Mouse (Mus musculus): ENCODE measurements around the gene Gpn2. TPM values are rescaled to one million over a fixed set of nuclear protein-coding genes. Genes with fewer than 3 reads are reported as not detected.
A peak's percentile ranks its signal among the peaks of the same experiment; 100 is the strongest.

The Gpn2 gene
- total and polyA plus RNA-seq, 2 experiments from 2014 or later: 16.9 to 32.2 TPM

DNA sequence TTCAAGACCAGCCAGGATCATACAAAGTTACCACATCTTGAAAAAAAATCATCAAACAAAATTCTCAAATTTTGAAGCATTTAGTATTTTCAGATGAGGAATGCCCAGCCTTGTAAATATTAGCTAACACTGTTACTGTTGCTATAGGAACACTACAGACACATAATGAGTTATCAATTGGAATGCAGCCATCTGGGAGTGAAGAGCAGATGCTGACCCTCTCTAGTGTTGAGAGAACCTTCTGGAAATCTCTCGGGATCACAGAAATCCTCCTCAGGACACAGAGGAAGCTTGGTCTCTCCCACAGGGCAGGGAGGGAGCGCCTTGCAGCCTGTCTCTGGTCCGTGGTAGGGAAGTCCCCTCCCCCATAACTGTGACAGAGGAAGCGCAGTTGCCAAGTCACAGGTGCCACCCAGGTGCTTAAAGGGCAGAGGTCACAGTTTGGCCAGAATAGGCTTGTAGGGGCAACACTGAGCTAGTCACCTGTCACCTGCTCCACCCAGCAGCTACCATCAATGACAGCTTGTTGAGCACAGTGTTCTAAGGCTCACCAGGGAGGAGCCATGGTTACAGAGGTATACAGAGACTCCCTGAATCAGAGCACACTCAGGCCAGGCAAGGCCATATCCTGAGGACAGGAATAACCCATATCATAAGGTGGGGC, 35.4 kb downstream of the Gpn2 start:
- Histone ChIP-seq H3K4me3 (ENCODE audit: low read length) (no peak overlapping the region), H3K9ac (replicated peaks; ENCODE audit: low read length) (no peak overlapping the region), H3K36me3 (ENCODE audit: insufficient read depth, low read length) (peaks cover 6% of the 10 kb centered on the region; the same call in 1 of the 2 replicates), H3K27me3 (ENCODE audit: insufficient read depth, low read length) (no peaks in the 10 kb centered on the region), H3K9me3 (ENCODE audit: low read length) (no peaks in the 10 kb centered on the region), H3K4me1 (ENCODE audit: insufficient read depth, low read length) (no peaks in the 10 kb centered on the region), H3K27ac (no peak overlapping the region), H3K4me2 (ENCODE audit: low read depth, low read length) (no peak overlapping the region)
- TF ChIP-seq CTCF (IDR thresholded peaks at IDR 0.05; ENCODE audit: low read depth): no peak
- WGBS: 74% methylated on average over 4 of the region's 4 CpGs
- ATAC-seq: no peak
- DNase-seq (ENCODE audit: low spot score): no peak

DNA sequence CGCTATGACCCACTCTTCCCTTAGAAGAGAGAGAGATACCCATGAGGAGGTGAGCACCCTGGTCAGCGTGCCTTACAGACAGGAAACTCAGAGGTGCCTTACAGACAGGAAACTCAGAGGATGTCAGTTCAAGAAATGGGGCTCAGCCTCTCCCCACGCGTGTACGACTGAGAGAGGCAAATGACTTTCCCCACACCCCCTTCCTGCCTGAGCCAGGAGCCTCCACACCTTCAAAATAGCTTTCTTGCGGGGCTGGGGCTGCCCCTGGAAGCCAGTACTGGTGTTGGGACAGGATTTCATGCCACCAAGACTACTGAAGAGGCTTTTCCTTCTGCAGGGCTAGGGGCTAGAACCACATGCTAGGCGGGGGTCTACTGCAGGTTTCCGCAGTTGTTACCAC, 36.5 kb downstream of the Gpn2 start:
- ATAC-seq (no peak), DNase-seq (ENCODE audit: low spot score) (no peak)
- no peak for TF ChIP-seq CTCF (IDR thresholded peaks at IDR 0.05; ENCODE audit: low read depth)
- Histone ChIP-seq H3K4me2 (ENCODE audit: low read depth, low read length) (no peak overlapping the region), H3K9ac (replicated peaks; ENCODE audit: low read length) (no peak overlapping the region), H3K4me3 (ENCODE audit: low read length) (no peak overlapping the region), H3K9me3 (ENCODE audit: low read length) (no peaks in the 10 kb centered on the region), H3K27ac (no peak overlapping the region), H3K36me3 (ENCODE audit: insufficient read depth, low read length) (peaks cover 12% of the 10 kb centered on the region; the same call in 1 of the 2 replicates), H3K4me1 (ENCODE audit: insufficient read depth, low read length) (no peaks in the 10 kb centered on the region), H3K27me3 (ENCODE audit: insufficient read depth, low read length) (no peaks in the 10 kb centered on the region)
- 91% methylated on average over 8 of the region's 8 CpGs for WGBS

DNA sequence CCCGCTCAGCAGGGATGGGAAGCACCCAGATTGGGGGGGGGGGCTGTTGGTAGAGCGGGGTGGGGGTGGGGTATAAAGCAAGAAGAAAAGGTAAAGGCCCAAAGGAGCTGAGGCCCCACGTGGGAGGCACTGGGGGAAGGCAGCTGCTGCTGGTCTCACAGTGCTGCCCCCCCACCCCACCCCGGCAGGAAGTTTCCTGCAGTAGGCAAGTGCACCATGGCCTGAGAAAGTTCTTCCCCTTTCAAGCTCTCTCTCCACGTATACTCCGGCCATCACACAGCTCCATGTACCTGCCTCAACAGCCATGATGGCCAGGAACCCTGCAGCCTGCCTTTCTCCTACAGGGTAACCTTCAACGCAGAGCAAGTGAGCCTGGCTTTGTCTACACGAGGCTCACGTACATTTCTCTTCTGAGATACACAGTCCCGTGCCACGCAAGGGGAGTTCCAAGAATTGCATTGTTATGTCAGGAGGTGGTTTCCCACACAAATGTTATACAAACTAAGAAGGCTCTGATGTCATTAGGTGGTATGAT, 38.1 kb downstream of the Gpn2 start:
- 85% methylated on average over 11 of the region's 11 CpGs for WGBS
- no peaks in the 10 kb centered on the region for H3K9me3 ChIP-seq (ENCODE audit: low read length)
- ATAC-seq: no peak

DNA sequence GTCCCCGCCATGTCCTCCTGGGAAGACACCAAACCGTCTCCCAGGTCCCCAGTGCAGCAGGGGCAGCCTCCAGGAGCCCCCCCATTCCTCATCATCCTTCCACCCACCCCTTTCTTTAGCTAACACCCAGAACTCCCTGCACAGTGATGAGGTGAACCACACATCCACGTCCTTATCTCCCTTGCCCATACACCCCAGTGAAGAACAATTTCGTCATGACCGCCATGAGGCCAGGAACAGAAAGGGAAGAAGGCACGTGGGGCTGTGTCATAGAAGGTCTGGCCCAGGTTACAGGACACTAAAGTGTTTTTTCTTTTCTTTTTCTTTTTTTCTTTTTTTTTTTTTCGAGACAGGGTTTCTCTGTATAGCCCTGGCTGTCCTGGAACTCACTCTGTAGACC, 40.7 kb downstream of the Gpn2 start:
- TF ChIP-seq CTCF (IDR thresholded peaks at IDR 0.05; ENCODE audit: low read depth): no peak
- WGBS: 91% methylated on average over 7 of the region's 7 CpGs
- DNase-seq (ENCODE audit: low spot score) (no peak), ATAC-seq (no peak)
- no peak overlapping the region for H3K27ac ChIP-seq
- no peaks in the 10 kb centered on the region for H3K27me3 ChIP-seq (ENCODE audit: insufficient read depth, low read length)
- H3K9me3 ChIP-seq (ENCODE audit: low read length): no peaks in the 10 kb centered on the region
- H3K9ac ChIP-seq (replicated peaks; ENCODE audit: low read length): no peak overlapping the region
- no peaks in the 10 kb centered on the region for H3K4me1 ChIP-seq (ENCODE audit: insufficient read depth, low read length)
- H3K4me3 ChIP-seq (ENCODE audit: low read length): no peak overlapping the region
- no peak overlapping the region for H3K4me2 ChIP-seq (ENCODE audit: low read depth, low read length)
- peaks cover 12% of the 10 kb centered on the region; the same call in 1 of the 2 replicates for H3K36me3 ChIP-seq (ENCODE audit: insufficient read depth, low read length)

More for the DNA sequence above, 38.1 kb downstream of the Gpn2 start:
- TF ChIP-seq CTCF (IDR thresholded peaks at IDR 0.05; ENCODE audit: low read depth): no peak
- Histone ChIP-seq H3K4me1 (ENCODE audit: insufficient read depth, low read length) (no peaks in the 10 kb centered on the region), H3K4me3 (ENCODE audit: low read length) (no peak overlapping the region), H3K9ac (replicated peaks; ENCODE audit: low read length) (no peak overlapping the region), H3K27me3 (ENCODE audit: insufficient read depth, low read length) (no peaks in the 10 kb centered on the region), H3K4me2 (ENCODE audit: low read depth, low read length) (no peak overlapping the region), H3K27ac (no peak overlapping the region), H3K36me3 (ENCODE audit: insufficient read depth, low read length) (peaks cover 12% of the 10 kb centered on the region; the same call in 1 of the 2 replicates)
- no peak for DNase-seq (ENCODE audit: low spot score)

DNA sequence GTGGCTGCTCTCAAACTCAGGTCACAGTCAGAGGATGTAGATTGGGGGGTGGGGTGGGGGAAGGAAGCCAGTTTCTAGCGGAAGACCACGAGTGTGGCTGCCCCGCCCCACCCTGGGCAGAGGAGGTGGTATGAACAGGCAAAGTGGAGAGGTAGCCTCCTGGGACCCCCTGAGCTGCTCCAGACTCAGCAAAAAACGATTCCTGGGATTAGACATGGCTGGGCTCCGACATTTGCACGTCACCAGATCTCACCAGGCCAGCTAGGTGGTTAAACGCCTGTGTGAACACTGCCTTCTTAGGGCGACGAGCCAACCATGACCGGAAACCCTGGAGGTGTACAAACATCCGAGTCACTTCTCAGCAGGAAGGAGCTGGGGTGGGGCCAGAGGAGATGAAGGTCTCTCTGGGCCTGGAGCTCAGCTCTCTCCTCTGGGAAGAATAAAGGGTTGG, 41.5 kb downstream of the Gpn2 start:
- no peak overlapping the region for H3K27ac ChIP-seq
- no peak overlapping the region for H3K4me2 ChIP-seq (ENCODE audit: low read depth, low read length)
- H3K9ac ChIP-seq (replicated peaks; ENCODE audit: low read length): no peak overlapping the region
- no peak overlapping the region for H3K4me3 ChIP-seq (ENCODE audit: low read length)
- DNase-seq (ENCODE audit: low spot score): no peak
- no peaks in the 10 kb centered on the region for H3K27me3 ChIP-seq (ENCODE audit: insufficient read depth, low read length)
- no peaks in the 10 kb centered on the region for H3K9me3 ChIP-seq (ENCODE audit: low read length)
- peaks cover 5% of the 10 kb centered on the region; the same call in 1 of the 2 replicates for H3K4me1 ChIP-seq (ENCODE audit: insufficient read depth, low read length)
- TF ChIP-seq CTCF (IDR thresholded peaks at IDR 0.05; ENCODE audit: low read depth): no peak
- ATAC-seq: peak; percentile 5; the same call in 1 of the 2 replicates
- peaks cover 12% of the 10 kb centered on the region; the same call in 1 of the 2 replicates for H3K36me3 ChIP-seq (ENCODE audit: insufficient read depth, low read length)
- WGBS: 48% methylated on average over 11 of the region's 11 CpGs

DNA sequence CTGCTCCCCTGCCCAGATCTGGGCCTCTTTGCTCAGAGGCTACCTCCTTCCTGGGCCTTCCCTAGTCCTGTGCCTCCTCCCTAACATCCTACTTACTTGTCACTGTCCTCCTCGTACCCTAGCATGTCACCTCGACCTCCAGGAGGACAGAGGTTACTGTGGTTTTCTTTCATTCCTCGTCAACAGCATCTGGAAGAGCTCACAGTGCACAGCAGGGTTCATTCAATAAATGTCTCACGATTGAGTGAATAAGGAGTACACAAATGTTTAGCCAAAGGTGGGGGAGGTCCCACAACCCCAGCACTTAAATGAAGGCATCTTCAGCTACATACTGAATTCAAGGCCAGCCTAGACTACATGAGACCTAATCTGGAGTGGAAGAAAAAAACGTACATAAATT, 42.1 kb downstream of the Gpn2 start:
- no peak overlapping the region for H3K4me2 ChIP-seq (ENCODE audit: low read depth, low read length)
- no peaks in the 10 kb centered on the region for H3K27me3 ChIP-seq (ENCODE audit: insufficient read depth, low read length)
- no peaks in the 10 kb centered on the region for H3K9me3 ChIP-seq (ENCODE audit: low read length)
- H3K36me3 ChIP-seq (ENCODE audit: insufficient read depth, low read length): peaks cover 12% of the 10 kb centered on the region; the same call in 1 of the 2 replicates
- H3K9ac ChIP-seq (replicated peaks; ENCODE audit: low read length): no peak overlapping the region
- no peak overlapping the region for H3K27ac ChIP-seq
- WGBS: 26% methylated on average over 5 of the region's 5 CpGs
- H3K4me3 ChIP-seq (ENCODE audit: low read length): no peak overlapping the region
- ATAC-seq (no peak), DNase-seq (ENCODE audit: low spot score) (no peak)
- peaks cover 9% of the 10 kb centered on the region; the same call in 1 of the 2 replicates for H3K4me1 ChIP-seq (ENCODE audit: insufficient read depth, low read length)
- TF ChIP-seq CTCF (IDR thresholded peaks at IDR 0.05; ENCODE audit: low read depth): no peak

DNA sequence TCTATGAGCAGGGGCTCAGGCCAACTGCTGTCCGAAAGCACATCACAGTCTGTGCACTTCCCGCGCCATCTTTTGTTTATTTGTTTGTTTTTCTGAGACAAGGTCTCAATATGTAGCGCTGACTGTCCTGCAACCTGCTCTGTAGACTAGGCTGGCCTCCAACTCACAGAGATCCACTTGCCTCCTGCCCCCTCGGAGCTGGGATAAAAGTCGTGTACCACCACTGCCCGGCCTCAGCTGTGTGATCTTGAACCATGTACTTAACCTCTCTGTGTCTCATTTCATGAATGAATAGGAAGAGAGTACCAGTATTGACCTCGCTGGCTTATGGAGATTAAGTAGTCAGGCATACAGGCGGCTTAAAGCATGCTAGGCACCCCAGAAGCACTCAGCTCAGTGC, 42.5 kb downstream of the Gpn2 start:
- 78% methylated on average over 9 of the region's 9 CpGs for WGBS
- ATAC-seq (no peak), DNase-seq (ENCODE audit: low spot score) (no peak)
- peaks cover 13% of the 10 kb centered on the region for H3K4me1 ChIP-seq (ENCODE audit: insufficient read depth, low read length)
- H3K27ac ChIP-seq: no peak overlapping the region
- no peak overlapping the region for H3K4me3 ChIP-seq (ENCODE audit: low read length)
- no peak for TF ChIP-seq CTCF (IDR thresholded peaks at IDR 0.05; ENCODE audit: low read depth)
- H3K9ac ChIP-seq (replicated peaks; ENCODE audit: low read length): no peak overlapping the region
- peaks cover 12% of the 10 kb centered on the region; the same call in 1 of the 2 replicates for H3K36me3 ChIP-seq (ENCODE audit: insufficient read depth, low read length)
- H3K9me3 ChIP-seq (ENCODE audit: low read length): no peaks in the 10 kb centered on the region
- H3K27me3 ChIP-seq (ENCODE audit: insufficient read depth, low read length): no peaks in the 10 kb centered on the region
- no peak overlapping the region for H3K4me2 ChIP-seq (ENCODE audit: low read depth, low read length)
